Mouse (Mus musculus) bone marrow, adult 2 months (tissue): ENCODE results near the gene Strada. TPM values are rescaled to one million over a fixed set of nuclear protein-coding genes. Genes with fewer than 3 reads are reported as not detected.

Experiments used
- H3K27ac ChIP-seq: fragments of 200-500 bp; 2 replicates; pipeline ENCODE4 v1.5.1; 2012; ENCODE audit warnings: low read depth, mild to moderate bottlenecking, control low read depth, inconsistent platforms, low read length; ENCODE audit not compliant: control insufficient read depth, poor library complexity, insufficient read depth
- H3K4me1 ChIP-seq: fragments of 200-500 bp; 2 replicates; pipeline ENCODE4 v1.6.1; 2011; ENCODE audit warnings: low read length; ENCODE audit not compliant: control insufficient read depth, insufficient read depth
- H3K4me3 ChIP-seq: fragments of 200-500 bp; replicated peaks from 2 replicates; pipeline ENCODE3; 2011; ENCODE audit warnings: mild to moderate bottlenecking, low read depth, low read length, control low read depth; ENCODE audit not compliant: control insufficient read depth
- CTCF ChIP-seq: fragments of 200-500 bp; IDR thresholded peaks from 2 replicates; pipeline ENCODE4 v1.5.1; 2011; ENCODE audit warnings: low read length, control low read depth; ENCODE audit not compliant: control insufficient read depth, insufficient read depth
- POLR2A ChIP-seq: fragments of 200-500 bp; IDR thresholded peaks from 2 replicates; pipeline ENCODE4 v1.6.1; 2011; ENCODE audit warnings: low read depth, mild to moderate bottlenecking, control low read depth, low read length, borderline replicate concordance; ENCODE audit not compliant: control insufficient read depth
- WGBS: fragments of 180-500 bp; shearing (Covaris S2); methylation state at CpG from one replicate; pipeline ENCODE4 v1.1.7; 2018; 5-methylcytosine and 5-hydroxymethylcytosine counted together
- polyA plus RNA-seq: library from polyadenylated mRNA; stranded (reverse); fragments of >200 nt; gene quantifications from 2 replicates; pipeline ENCODE4 v1.2.4, GENCODE M21; 2011; ENCODE audit warnings: low replicate concordance; ENCODE audit not compliant: missing spikeins, insufficient read depth, insufficient read length

Strada gene
- polyA plus RNA-seq, 1 experiment = 21.7 TPM

- 17% methylated on average over 14 of the region's 14 CpGs for WGBS
- Histone ChIP-seq H3K4me3 (peak overlapping the region; percentile 93), H3K27ac (peak overlapping the region; percentile 99), H3K4me1 (peaks cover 6% of the 10 kb centered on the region)
- TF ChIP-seq POLR2A (no peak), CTCF (peak; percentile 79)
Measured at GRCm38 (mm10) chr11:106158081-106158929, 43.7 kb downstream of the Strada start.

DNA sequence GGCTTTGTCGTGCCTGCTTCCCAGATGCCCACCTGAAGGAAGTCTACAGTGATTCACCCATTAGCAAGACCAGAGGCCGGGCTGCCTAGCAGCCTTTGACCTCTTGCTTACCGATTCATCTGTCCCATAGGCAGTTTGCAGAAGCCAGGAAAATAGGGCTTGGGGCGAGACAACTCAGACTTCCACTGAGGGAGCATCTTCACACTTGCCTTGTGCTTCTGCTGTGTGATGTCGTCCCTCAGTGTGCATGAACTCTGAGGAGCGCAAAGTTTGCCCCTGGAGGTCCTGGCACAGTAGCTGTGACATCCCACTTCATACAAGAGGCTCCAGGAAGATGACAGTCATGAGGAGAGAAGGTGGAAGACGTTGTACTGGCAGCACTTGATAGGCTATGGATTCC is 44.8 kb downstream of the Strada start:
- H3K4me3 ChIP-seq = peak overlapping the region; percentile 7
- 76% methylated on average over 7 of the region's 7 CpGs for WGBS
- no peak overlapping the region for H3K27ac ChIP-seq
- H3K4me1 ChIP-seq = peaks cover 6% of the 10 kb centered on the region
- TF ChIP-seq CTCF (no peak), POLR2A (no peak)

- no peak overlapping the region; the same call in 1 of the 2 replicates for H3K27ac ChIP-seq
- WGBS = 66% methylated on average over 1 of the region's 1 CpGs
- no peak overlapping the region for H3K4me3 ChIP-seq
- H3K4me1 ChIP-seq = peaks cover 6% of the 10 kb centered on the region
- TF ChIP-seq POLR2A = 0 out of 2 replicates have a peak, but pooled peaks have one; percentile 13
- no peak for TF ChIP-seq CTCF
Measured at GRCm38 (mm10) chr11:106156257-106156656, 45.7 kb downstream of the Strada start.

DNA sequence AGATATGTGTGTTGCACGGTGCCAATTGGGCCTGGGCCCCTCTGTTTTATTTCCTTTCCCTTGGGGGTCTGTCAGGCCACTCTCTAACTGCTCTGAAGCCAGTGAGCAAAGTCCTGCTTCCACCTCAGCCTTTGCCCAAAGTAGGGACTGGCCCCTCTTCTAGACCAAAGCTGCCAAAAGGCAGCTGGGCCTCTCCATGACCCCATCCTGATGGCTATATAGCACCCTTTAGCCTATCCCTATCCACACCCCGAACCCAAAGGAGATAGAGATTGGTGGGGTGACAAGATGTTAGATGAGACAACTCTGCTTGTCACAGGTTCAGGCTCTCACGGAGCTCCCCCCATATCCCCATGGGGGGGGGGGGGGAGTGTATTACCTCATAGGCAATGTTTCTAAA is 46.2 kb downstream of the Strada start:
- H3K4me1 ChIP-seq = peaks cover 6% of the 10 kb centered on the region
- WGBS = 32% methylated on average over 3 of the region's 3 CpGs

DNA sequence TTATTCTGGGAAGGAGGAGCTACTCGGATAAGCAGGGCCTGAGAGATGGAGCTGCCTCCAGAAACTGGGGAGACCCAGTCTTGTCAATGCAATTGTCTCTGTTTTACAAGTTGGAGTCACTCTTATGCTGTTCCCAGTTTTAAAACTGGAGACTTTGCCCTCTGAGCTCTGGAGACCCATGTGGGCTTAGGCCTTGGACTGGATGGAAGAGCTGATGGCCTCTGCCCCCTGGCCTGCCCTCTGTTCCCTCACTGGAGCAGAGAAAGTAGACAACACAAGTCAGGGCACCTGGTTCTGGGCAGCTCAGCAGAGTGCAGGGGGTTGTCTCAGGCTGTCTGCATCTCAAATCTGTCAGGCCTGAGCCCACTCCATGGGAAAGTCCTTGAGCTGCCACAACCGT is 47.2 kb downstream of the Strada start:
- WGBS = 75% methylated on average over 2 of the region's 2 CpGs
- Histone ChIP-seq H3K27ac (no peak overlapping the region; the same call in 1 of the 2 replicates), H3K4me3 (no peak overlapping the region), H3K4me1 (peaks cover 6% of the 10 kb centered on the region)
- TF ChIP-seq CTCF (no peak), POLR2A (no peak)

More for the DNA sequence above, 46.2 kb downstream of the Strada start:
- no peak for TF ChIP-seq POLR2A
- no peak for TF ChIP-seq CTCF
- Histone ChIP-seq H3K27ac (no peak overlapping the region), H3K4me3 (no peak overlapping the region)

DNA sequence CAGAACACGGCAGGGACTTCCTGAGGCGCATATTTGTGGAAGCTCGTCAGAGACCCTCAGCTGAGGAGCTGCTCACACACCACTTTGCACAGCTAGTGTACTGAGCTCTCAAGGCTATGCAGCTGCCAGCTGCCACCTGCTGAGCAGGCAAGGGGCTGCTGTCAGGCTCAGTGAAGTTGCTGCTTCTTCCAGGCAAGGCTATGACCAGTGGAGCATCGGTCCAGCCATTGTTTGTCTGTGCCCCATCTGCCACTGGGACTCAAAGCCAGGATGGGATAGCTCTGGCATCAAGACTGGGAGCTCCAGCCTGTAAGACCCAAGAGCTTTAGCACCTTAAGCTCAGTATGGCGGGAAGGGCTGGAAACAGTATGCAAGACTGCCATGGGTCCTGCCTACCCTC is 47.9 kb downstream of the Strada start:
- 73% methylated on average over 5 of the region's 5 CpGs for WGBS
- Histone ChIP-seq H3K4me3 (no peak overlapping the region), H3K4me1 (peaks cover 6% of the 10 kb centered on the region), H3K27ac (no peak overlapping the region)
- TF ChIP-seq CTCF (no peak), POLR2A (no peak)

DNA sequence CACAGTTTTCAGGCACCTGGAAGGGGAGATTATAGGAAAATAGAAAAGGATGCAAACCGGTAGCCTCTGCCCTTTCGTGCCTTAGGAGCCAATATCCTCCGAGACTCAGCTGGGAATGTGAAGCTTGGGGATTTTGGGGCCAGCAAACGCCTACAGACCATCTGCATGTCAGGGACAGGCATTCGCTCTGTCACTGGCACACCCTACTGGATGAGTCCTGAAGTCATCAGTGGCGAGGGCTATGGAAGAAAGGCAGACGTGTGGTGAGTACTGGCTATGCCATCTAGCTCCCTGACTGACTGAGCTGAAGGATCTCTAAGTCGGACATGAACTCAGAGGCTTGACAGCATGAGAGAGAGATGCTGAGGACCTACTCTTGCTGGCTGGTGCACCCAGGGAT is 49.8 kb downstream of the Strada start:
- no peak for TF ChIP-seq POLR2A
- TF ChIP-seq CTCF = no peak
- WGBS = 77% methylated on average over 8 of the region's 8 CpGs
- H3K27ac ChIP-seq = no peak overlapping the region
- H3K4me3 ChIP-seq = no peak overlapping the region
- H3K4me1 ChIP-seq = peaks cover 4% of the 10 kb centered on the region

DNA sequence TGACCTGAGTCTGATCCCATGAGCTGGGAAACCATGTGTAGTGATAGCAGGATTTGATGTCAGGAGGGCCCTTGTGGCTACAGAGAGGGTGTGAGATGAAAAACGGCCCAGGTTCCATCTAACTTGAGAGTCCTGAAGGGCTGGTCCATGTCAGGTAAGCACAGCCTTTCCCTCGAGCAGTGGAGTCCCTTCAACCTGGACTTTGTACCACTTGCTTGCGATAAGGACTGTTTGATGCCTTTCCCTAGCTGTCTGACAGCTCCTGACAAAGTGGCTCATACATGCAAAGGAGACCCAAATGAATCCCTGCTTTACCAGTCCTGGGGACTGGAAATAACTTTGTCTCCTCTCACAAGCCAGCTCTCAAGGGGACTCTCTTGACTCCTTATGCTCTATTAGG is 50.7 kb downstream of the Strada start:
- peaks cover 2% of the 10 kb centered on the region for H3K4me1 ChIP-seq
- WGBS = 86% methylated on average over 3 of the region's 3 CpGs
- TF ChIP-seq POLR2A (no peak), CTCF (no peak)
- H3K4me3 ChIP-seq = no peak overlapping the region
- no peak overlapping the region for H3K27ac ChIP-seq
